Mouse (Mus musculus) myocyte (in vitro differentiated cells): ENCODE data around the gene Iqschfp. TPM values are rescaled to one million over a fixed set of nuclear protein-coding genes. Genes with fewer than 3 reads are reported as not detected.
A peak's percentile ranks its signal among the peaks of the same experiment; 100 is the strongest.

Source experiments
- H3K27me3 ChIP-seq: one replicate; pipeline ENCODE4 v1.6.1; 2011; ENCODE audit not compliant: control insufficient read depth, insufficient read depth, insufficient read length
- H3K36me3 ChIP-seq: one replicate; pipeline ENCODE4 v1.6.1; 2011; ENCODE audit not compliant: control insufficient read depth, insufficient read depth
- H3K4me2 ChIP-seq: one replicate; pipeline ENCODE4 v1.6.1; 2011; ENCODE audit warnings: low read depth, control low read depth
- H3K4me3 ChIP-seq: one replicate; pipeline ENCODE4 v1.5.1; 2011; ENCODE audit warnings: mild to moderate bottlenecking, control low read depth, moderate library complexity
- H3K79me2 ChIP-seq: one replicate; pipeline ENCODE4 v1.6.1; 2011; ENCODE audit not compliant: control insufficient read depth, insufficient read depth
- H3ac ChIP-seq: one replicate; pipeline ENCODE4 v1.6.1; 2011; ENCODE audit not compliant: control insufficient read depth, insufficient read length
- CEBPB ChIP-seq: IDR thresholded peaks from 2 replicates; pipeline ENCODE4 v1.6.1; 2011; ENCODE audit warnings: mild to moderate bottlenecking, moderate library complexity; ENCODE audit not compliant: poor library complexity, insufficient read depth, severe bottlenecking
- E2F4 ChIP-seq: IDR thresholded peaks from one replicate; pipeline ENCODE4 v1.6.1; 2011; ENCODE audit warnings: mild to moderate bottlenecking, control low read depth, moderate library complexity; ENCODE audit not compliant: insufficient read depth
- MAX ChIP-seq: IDR thresholded peaks from one replicate; pipeline ENCODE4 v1.6.1; 2011; ENCODE audit warnings: low read depth, mild to moderate bottlenecking, control low read depth
- MYOD1 ChIP-seq, 3 experiments: IDR thresholded peaks; one replicate each; pipeline ENCODE4 v1.6.1; 2011; ENCODE audit warnings: control low read depth in 2 of 3, low read depth in 2 of 3, mild to moderate bottlenecking in 2 of 3, moderate library complexity in 1 of 3; ENCODE audit not compliant: insufficient read length in 2 of 3, control insufficient read depth in 1 of 3
- MYOG ChIP-seq, 3 experiments: IDR thresholded peaks; one replicate each; pipeline ENCODE4 v1.6.1; 2011; ENCODE audit warnings: control low read depth in 2 of 3, low read depth in 2 of 3, mild to moderate bottlenecking in 2 of 3; ENCODE audit not compliant: insufficient read length in 2 of 3, control insufficient read depth in 1 of 3, insufficient read depth in 1 of 3
- POLR2A ChIP-seq: IDR thresholded peaks from one replicate; pipeline ENCODE4 v1.6.1; 2011; ENCODE audit warnings: low read depth, mild to moderate bottlenecking, control low read depth, moderate library complexity; ENCODE audit not compliant: insufficient read length
- POLR2AphosphoS2 ChIP-seq: IDR thresholded peaks from one replicate; pipeline ENCODE4 v1.6.1; 2011; ENCODE audit warnings: low read depth, control low read depth; ENCODE audit not compliant: insufficient read length
- REST ChIP-seq: IDR thresholded peaks from one replicate; pipeline ENCODE4 v1.6.1; 2011; ENCODE audit warnings: mild to moderate bottlenecking, control low read depth, moderate library complexity; ENCODE audit not compliant: insufficient read depth, insufficient read length
- SRF ChIP-seq: IDR thresholded peaks from one replicate; pipeline ENCODE4 v1.6.1; 2011; ENCODE audit warnings: low read depth; ENCODE audit not compliant: control insufficient read depth, insufficient read length
- TCF12 ChIP-seq: IDR thresholded peaks from one replicate; pipeline ENCODE4 v1.6.1; 2011; ENCODE audit warnings: mild to moderate bottlenecking, control low read depth; ENCODE audit not compliant: poor library complexity, insufficient read depth, severe bottlenecking
- TCF3 ChIP-seq: IDR thresholded peaks from one replicate; pipeline ENCODE4 v1.6.1; 2011; ENCODE audit warnings: low read depth, control low read depth; ENCODE audit not compliant: insufficient read length
- USF1 ChIP-seq: IDR thresholded peaks from one replicate; pipeline ENCODE4 v1.6.1; 2011; ENCODE audit warnings: low read depth, mild to moderate bottlenecking, control low read depth, moderate library complexity
- polyA plus RNA-seq: library from polyadenylated mRNA; unstranded; fragments of >200 nt; fragmentation: generic; extraction: Trizol; gene quantifications from one replicate; pipeline ENCODE4 v1.2.1, GENCODE M21; 2012; ENCODE audit warnings: missing spikeins

Gene Iqschfp
- polyA plus RNA-seq, 1 experiment = not detected

DNA sequence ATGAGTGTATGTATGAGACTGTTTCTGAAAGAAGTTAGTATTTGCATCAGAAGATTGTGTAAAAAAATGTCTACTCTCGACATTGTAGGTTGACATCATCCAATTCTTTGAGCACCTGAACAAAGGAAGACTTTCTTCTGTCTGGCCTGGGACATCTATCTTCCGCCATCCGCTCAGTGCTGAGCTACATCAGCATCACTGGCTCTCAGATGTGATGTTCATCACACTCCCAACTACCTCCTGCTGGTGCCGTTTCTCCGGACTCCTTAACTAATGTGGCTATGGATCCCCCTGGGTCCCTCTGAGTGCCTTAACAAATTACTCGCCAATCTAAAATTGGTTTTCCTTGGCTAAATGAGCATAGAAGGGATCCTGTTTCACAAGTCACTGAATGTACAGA, 772.3 kb downstream of the Iqschfp start:
- H3K27me3 ChIP-seq = no peaks in the 10 kb centered on the region
- no peak overlapping the region for H3K4me2 ChIP-seq
- no peak overlapping the region for H3K4me3 ChIP-seq
- TF ChIP-seq MYOG (IDR thresholded peaks at IDR 0.05; ENCODE audit: control insufficient read depth in 1 of 3, insufficient read depth in 1 of 3, insufficient read length in 2 of 3, low read depth in 2 of 3) = no peak
- TF ChIP-seq USF1 = no peak
- TF ChIP-seq CEBPB = no peak
- no peak for TF ChIP-seq E2F4
- TF ChIP-seq SRF = no peak
- TF ChIP-seq POLR2AphosphoS2 = no peak
- no peak for TF ChIP-seq TCF3
- no peak for TF ChIP-seq MAX
- TF ChIP-seq REST = no peak
- TF ChIP-seq TCF12 = no peak
- TF ChIP-seq MYOD1 (IDR thresholded peaks at IDR 0.05; ENCODE audit: control insufficient read depth in 1 of 3, insufficient read length in 2 of 3, low read depth in 2 of 3) = no peak
- TF ChIP-seq POLR2A = no peak
- H3K36me3 ChIP-seq = no peaks in the 10 kb centered on the region
- H3K79me2 ChIP-seq = no peaks in the 10 kb centered on the region
- H3ac ChIP-seq = no peak overlapping the region

DNA sequence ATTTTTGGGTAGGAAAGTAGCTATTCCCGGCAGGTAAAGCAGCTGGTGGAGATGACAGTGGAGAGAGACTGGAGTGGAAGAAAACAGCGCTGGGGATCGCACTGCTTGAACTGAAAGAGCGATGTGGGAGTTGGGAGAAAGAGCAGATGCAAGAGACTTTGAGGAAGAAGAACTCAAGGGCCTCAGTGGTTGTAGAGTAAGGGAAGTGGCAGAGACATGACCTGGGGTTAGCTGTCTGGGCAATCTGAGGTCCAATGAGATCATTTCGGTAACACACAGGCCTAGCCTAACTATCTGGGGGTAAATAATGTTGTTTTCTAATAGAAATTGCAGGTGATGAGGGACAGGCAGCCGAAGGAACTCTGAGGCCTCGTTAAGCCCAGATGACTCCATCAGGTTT, 774.3 kb downstream of the Iqschfp start:
- no peak for TF ChIP-seq CEBPB
- no peak for TF ChIP-seq MYOD1 (IDR thresholded peaks at IDR 0.05; ENCODE audit: control insufficient read depth in 1 of 3, insufficient read length in 2 of 3, low read depth in 2 of 3)
- no peak for TF ChIP-seq USF1
- no peak for TF ChIP-seq TCF3
- no peak for TF ChIP-seq TCF12
- TF ChIP-seq E2F4 = no peak
- TF ChIP-seq MYOG (IDR thresholded peaks at IDR 0.05; ENCODE audit: control insufficient read depth in 1 of 3, insufficient read depth in 1 of 3, insufficient read length in 2 of 3, low read depth in 2 of 3) = no peak
- no peak for TF ChIP-seq REST
- TF ChIP-seq SRF = no peak
- TF ChIP-seq MAX = no peak
- no peak for TF ChIP-seq POLR2AphosphoS2
- TF ChIP-seq POLR2A = no peak
- H3ac ChIP-seq = no peak overlapping the region

DNA sequence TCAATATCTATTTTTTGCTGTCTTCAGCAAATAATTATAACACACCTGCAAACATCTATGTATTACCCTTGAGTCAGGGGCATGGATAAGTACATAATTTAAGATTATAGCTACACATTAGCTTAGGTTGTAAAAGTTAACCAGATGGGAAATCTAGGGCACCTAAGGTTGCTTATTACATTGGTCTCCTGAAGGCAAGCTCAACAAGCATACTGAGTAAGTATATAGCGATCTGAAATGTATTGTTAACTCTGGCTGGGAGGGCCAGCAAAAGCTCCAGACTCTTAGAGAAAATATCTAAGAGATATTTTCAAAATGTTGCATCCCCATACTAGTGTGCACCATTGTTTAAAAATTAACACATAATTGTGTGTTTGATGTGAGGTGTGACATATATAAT, 775.8 kb downstream of the Iqschfp start:
- H3K4me3 ChIP-seq = no peak overlapping the region
- no peaks in the 10 kb centered on the region for H3K27me3 ChIP-seq
- H3K4me2 ChIP-seq = no peak overlapping the region
- no peaks in the 10 kb centered on the region for H3K79me2 ChIP-seq
- TF ChIP-seq MAX = no peak
- no peak for TF ChIP-seq TCF12
- no peak for TF ChIP-seq USF1
- no peak for TF ChIP-seq TCF3
- no peak for TF ChIP-seq POLR2A
- TF ChIP-seq POLR2AphosphoS2 = no peak
- TF ChIP-seq CEBPB = no peak
- no peak for TF ChIP-seq E2F4
- TF ChIP-seq MYOD1 (IDR thresholded peaks at IDR 0.05; ENCODE audit: control insufficient read depth in 1 of 3, insufficient read length in 2 of 3, low read depth in 2 of 3) = no peak
- no peak for TF ChIP-seq SRF
- no peak for TF ChIP-seq REST
- TF ChIP-seq MYOG (IDR thresholded peaks at IDR 0.05; ENCODE audit: control insufficient read depth in 1 of 3, insufficient read depth in 1 of 3, insufficient read length in 2 of 3, low read depth in 2 of 3) = no peak
- H3K36me3 ChIP-seq = no peaks in the 10 kb centered on the region
- H3ac ChIP-seq = no peak overlapping the region

More for the DNA sequence above, 774.3 kb downstream of the Iqschfp start:
- Histone ChIP-seq H3K79me2 (no peaks in the 10 kb centered on the region), H3K4me3 (no peak overlapping the region), H3K4me2 (no peak overlapping the region), H3K27me3 (no peaks in the 10 kb centered on the region), H3K36me3 (no peaks in the 10 kb centered on the region)

DNA sequence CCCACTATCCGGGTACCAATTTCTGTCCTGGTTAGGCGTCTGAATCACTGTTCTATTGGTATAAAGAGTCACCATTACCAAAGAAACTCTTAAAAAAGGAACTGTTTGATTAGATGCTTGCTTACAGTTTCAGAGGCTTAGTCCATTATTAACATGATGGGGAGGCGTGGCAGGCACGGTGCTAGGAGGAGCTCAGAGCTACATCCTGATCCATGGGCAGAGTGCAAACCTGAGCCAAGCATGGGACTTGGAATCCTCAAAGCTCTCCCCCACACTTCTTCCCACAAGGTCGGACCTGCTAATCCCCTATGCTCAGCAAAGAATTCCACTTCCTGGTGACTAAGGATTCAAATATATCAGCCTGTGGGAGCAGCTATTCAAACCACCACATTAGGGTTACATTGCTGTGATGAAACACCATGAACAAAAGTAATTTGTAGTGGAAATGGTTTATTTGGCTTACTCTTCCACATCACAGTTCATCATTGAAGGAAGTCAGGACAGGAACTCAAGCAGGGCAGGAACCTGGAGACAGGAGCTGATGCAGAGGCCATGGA, 777.5 kb downstream of the Iqschfp start:
- Histone ChIP-seq H3K4me3 (no peak overlapping the region), H3K36me3 (no peaks in the 10 kb centered on the region), H3ac (no peak overlapping the region), H3K4me2 (no peak overlapping the region), H3K79me2 (no peaks in the 10 kb centered on the region), H3K27me3 (no peaks in the 10 kb centered on the region)
- TF ChIP-seq CEBPB (peak; percentile 57; the same call in 1 of the 2 replicates), REST (no peak)

DNA sequence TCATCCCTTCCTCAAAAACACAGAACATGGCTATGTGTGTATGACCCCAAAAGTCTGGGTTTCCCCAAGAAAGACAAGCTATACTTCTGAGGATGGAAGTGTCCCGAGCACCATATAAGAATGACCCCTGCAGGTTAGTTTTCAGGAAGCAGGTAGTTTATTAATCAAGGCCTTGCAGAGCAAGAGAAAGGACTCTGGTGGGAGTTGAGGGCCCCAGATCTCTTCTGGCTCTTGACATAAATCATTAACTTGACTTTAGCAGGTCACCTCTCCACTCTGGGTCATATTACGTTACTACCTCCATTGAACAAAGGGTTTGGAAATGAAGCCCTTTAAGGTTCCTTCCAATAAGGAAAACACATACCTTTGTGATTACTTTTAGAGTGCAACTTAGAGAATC, 782.7 kb downstream of the Iqschfp start:
- Histone ChIP-seq H3K4me3 (no peak overlapping the region), H3K36me3 (no peaks in the 10 kb centered on the region), H3K27me3 (no peaks in the 10 kb centered on the region), H3K79me2 (no peaks in the 10 kb centered on the region), H3ac (no peak overlapping the region), H3K4me2 (no peak overlapping the region)
- TF ChIP-seq E2F4 = no peak
- TF ChIP-seq POLR2AphosphoS2 = no peak
- TF ChIP-seq POLR2A = no peak
- TF ChIP-seq CEBPB = no peak
- TF ChIP-seq TCF12 = no peak
- TF ChIP-seq MAX = no peak
- TF ChIP-seq MYOG (IDR thresholded peaks at IDR 0.05; ENCODE audit: control insufficient read depth in 1 of 3, insufficient read depth in 1 of 3, insufficient read length in 2 of 3, low read depth in 2 of 3) = no peak
